Mouse (Mus musculus) retina, postnatal 1 day (tissue): ENCODE results near the gene Cers4.

ENCODE experiments used
- DNase-seq: peaks from one replicate; pipeline ENCODE4 v3.0.0-alpha.2; 2012

The Cers4 gene

GRCm38 (mm10) chr8:4492851-4493685 lies at the start of gene Cers4:
Cers4 (plus strand) TSS chr8:4493026.
- peak; percentile 84 for DNase-seq

GRCm38 (mm10) chr8:4458165-4458564 lies 34.7 kb upstream of the Cers4 start:
- DNase-seq: no peak

DNA sequence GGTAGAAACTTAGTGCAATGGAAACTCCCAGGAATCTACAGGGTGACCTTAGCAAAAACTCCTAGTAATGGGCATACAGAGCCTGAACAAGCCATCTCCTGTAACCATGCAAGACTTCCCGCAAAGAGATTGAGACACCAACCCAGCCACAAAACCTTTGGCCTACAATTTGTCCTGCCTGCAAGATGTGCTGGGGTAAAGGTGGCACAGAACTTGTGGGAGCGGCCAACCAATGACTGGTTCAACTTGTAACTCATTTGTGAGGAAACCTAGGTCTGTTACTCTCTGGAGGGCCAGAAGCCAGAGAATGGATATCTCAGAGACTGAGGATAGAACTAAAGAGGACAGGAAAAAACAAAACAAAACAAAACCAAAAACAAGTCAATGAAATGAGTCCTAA lies 29.8 kb upstream of the Cers4 start:
- no peak for DNase-seq

DNA sequence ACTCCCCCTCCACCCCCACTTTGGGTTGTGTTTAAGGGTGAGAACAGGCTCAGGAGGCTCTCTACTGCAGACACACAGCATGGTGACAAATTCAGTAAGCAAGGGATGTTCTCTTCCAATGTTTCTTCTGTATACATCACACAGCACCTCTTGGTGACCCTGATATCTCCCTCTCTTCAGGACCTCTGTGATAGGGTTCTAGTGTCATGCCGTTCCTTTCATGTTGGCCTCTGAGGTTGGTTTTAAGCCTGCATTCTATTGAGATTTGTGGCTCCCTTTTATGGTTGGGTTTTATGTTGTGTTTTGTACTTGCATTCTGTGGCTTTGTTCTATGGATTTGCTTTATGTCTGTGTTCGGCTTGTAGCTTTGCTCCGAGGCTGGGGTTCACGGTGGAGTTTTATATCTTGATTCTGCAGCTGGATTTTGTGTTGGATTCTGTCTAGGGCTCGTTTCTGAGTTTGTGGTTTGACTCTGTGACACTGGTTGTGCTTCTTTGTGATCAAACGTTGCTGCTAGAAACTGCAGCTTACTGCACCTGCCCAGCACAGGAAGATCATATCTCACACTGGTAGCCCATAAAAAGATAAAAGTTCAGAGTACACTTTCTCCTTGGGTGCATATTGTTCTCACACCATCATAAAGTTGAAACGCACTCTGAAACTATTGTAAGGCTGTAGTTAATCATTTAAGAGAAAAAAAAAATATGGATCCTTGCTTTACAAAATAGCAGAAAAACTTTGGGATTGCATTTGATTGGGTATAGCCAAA lies 18.2 kb upstream of the Cers4 start:
- DNase-seq: no peak

DNA sequence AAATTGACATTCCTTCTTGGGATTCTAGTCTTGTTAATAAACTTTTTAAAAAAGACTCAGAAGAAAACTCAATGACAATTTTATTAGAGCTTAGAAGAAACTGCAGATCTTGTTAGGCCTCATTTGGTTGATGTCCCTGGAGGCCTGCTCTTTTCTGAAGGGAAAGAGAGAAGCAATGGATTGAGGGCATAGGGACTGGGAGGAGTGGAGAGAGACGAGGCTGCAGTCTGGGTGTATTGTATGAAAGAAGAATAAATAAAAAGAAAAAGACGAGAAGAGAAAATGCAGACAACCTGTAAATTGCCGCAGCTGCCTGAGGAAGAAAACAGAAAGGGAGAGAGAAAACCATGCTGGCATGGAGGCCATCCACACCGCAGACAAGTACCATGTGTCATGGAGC lies 11.7 kb upstream of the Cers4 start:
- DNase-seq: no peak

DNA sequence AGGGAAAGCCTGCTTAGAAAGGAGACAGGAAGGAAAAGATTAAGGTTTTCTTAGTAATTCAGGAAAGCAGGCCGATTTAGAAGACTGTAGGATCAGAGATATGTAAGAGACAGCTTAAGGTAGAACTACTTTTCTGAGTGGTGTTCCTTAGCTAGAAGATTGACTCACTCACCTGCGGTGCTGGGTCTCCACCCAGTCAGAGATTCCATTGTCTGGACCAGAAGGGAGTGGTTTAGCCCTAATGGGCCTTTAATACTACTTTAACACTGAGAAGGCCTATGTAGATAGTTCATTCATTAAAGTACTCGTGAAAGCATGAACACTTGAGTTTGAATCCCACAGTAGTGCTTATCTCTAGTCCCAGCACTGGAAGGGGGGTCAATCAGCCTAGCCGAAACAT lies 11.2 kb upstream of the Cers4 start:
- no peak for DNase-seq

DNA sequence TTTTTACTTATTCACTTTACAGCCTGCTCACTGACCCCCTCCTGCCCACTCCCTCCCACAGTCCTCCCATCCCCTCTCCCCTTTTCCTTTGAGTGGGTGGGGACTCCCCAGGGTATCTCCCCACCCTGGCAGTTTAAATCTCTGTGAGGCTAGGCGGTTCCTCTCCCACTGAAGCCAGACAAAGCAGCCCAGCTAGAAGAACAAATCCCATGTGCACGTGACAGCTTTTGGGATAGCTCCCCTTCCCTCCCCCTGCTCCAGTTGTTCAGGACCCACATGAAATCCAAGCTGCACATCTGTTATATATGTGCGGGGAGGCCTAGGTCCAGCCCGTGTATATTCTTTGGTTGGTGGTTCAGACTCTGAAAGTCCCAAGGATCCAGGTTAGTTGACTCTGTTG lies 10.3 kb upstream of the Cers4 start:
- no peak for DNase-seq

DNA sequence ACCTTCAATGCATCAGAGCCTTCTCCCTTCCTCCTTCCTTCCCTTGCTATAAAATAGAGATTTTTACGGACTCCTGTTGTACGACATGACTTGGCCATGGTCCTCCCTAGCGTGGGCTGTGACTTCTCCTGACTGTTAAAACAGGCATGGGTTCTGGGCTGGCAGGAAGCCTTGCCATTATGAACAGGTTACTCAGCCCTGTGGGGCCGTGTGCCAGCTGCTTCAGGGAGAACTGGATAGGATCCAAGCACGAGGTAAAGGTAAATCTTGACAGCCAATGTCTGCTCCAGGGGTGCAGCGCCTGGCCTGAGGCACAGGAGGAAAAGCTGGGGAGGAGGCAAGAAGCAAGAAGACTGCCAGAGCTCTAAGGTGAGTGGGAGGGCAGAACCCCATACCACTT lies 9.5 kb upstream of the Cers4 start:
- DNase-seq: no peak

DNA sequence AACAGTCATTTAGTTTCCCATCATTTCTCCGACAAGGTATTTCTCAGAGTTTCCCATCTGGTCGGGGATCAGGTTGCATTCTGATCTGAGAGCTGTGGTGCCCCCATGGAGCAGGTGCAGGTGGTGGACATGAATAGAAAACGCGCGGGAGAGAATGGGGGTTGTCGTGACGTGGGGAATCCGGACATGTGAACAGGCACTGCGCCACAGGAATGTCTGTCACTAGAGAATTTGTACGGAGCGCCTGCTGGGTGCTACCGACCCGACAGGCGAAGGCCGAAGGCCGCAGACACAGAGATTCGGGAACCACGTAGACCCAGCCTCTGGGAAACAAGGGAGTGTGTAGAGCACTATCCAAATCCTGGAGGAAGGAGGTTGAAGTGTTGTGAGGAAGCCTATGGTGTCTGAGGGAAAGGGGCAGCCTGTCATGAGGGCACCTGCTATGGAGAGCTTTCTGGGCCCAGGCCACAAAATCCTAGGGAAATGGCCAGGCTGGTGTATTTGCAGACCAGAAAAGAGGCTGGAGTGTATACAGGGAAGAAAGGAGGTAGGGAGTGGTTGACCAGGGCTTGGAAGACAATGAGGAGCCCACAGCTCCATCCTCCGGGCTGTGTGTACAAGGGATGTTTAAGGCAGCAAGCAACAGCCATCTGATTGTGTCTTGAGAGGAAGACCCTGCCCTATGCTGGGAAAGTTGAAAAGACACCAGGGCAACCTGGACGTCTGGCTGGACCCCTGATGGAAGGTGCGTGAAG lies 1.0 kb downstream of the Cers4 start:
- peak; percentile 70 for DNase-seq

DNA sequence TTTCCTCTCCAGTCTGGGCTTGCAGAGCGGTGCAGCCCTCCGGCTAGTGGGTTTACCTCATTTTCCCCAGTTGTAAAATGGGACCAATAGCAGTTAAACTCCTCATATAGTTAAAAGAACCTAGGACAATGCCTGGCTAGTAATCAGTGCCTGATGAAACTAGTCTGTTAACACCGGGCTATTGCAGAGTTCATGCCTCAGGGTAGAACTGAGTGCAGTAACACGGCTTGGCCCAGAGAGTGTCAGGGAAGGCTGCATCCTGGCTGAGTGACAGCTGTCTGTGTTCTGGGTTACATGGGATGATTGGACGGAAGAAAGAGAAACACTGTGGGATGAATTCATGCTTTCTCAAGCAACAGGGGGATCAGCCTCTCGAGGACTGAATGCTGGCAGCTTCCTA lies 3.1 kb downstream of the Cers4 start:
- no peak for DNase-seq

DNA sequence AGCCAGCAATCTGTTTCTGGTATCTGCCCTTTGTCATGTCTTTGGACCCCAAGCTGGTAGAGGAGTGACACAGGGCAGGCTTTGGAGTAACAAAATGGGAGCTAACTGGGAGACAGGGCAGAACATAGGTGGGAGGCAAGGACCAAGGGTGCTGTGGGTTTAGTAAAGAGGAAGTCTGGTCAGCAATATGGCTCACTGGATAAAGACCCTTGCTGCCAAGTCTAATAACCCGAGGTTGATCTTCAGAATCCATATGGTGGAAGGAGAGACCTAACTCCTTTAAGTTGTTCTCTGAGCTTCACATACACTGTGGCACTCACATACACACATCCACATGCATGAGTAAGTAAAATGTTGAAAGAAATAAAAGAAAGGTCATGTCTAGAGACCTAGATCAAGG lies 4.8 kb downstream of the Cers4 start:
- no peak for DNase-seq

- no peak for DNase-seq
Observed at GRCm38 (mm10) chr8:4505364-4505763, 12.5 kb downstream of the Cers4 start.

DNA sequence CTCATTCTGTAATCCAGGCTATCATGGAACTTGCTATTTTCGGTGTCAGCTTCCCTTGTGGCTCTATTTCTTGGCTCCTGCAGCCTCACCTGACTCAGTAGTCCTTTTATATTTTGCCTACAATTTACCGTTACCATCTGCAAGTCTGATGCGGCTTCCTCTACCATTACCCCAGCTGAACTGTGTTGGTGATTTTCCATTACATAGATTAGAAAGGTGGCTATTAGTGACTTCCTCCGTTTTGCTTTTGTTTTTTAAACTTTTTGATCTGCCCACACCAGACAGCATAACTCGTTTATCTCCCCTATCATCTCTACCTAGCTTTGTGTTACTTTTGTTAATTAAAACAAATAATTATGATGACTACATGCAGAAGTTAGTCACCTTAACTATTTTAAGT lies 14.7 kb downstream of the Cers4 start:
- DNase-seq: no peak

DNA sequence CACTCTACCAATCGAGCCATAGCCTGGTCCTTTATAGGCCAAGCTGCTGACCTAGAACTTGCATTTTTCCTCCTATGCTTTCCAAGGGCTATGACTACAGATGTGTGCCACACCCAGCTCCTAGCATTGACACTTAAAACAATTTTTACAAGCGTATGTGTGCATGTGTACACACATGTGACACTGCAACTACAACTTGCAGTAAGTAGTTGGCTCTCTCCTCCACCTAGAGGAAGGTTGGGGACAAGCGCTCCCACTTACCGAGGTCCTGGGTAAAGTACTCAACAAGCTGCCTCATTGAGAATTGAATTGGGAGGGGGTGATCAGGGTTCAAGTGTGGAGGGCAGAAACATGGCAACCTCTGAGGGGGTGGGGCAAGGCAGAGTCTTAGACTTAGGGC lies 18.0 kb downstream of the Cers4 start:
- no peak for DNase-seq

GRCm38 (mm10) chr8:4511429-4512115 lies 18.7 kb downstream of the Cers4 start:
- DNase-seq: no peak

- peak; percentile 84 for DNase-seq
Observed at GRCm38 (mm10) chr8:4512116-4512495, 19.3 kb downstream of the Cers4 start.

DNA sequence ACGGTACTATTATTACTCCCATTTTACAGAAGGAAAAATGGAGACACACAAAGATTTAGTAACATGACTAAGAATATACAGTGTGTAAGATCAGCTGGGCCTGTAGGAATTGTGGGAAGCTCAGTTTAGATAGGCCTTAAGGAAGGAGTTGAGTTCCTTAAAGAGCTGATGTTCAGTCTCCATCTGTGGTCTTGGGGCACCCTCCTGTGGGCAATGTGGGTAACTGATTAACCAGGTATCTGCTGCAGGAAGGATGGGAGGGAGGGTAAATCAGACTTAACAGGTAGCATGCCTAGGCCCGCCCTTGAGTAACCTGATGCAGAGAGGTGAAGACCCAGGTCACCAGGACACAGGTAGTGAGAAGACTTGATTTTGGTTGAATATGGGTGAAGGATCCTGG lies 23.3 kb downstream of the Cers4 start:
- DNase-seq: peak; percentile 66

DNA sequence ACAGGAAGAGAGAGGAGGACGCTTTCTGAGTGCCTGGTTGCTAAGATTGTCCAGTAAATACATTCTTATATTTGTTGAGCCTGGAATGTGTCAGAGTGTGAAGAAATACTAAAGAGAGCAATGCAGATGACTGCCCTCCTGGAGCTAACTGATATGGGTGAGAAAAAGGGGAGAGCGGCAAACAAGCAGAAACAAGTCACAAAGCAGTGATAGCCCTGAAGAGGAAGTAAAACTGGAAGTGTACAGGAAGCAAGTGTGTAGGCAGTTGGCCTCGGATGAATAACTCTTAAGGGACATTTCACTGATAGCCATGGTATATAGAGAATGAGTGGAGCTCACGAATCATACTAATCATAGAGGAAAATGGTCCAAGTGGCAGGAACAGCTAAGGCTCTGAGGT lies 28.6 kb downstream of the Cers4 start:
- DNase-seq: no peak

GRCm38 (mm10) chr8:4523525-4523924 lies 30.7 kb downstream of the Cers4 start:
- no peak for DNase-seq
